Mouse (Mus musculus): ENCODE measurements around the gene Ift22. TPM values are rescaled to one million over a fixed set of nuclear protein-coding genes. Genes with fewer than 3 reads are reported as not detected.
"Not testable (repeated sequence)": the region's sequence is repeated elsewhere in the genome, so short reads cannot be mapped to it uniquely, and the experiment has no call there.

The Ift22 gene
- polyA plus RNA-seq, 1 experiment = 13.4 TPM

GRCm38 (mm10) chr5:136929073-136929472 lies 21.1 kb downstream of the Ift22 start:
- WGBS = 18% methylated on average over 4 of the region's 4 CpGs

GRCm38 (mm10) chr5:136931896-136932295 lies 23.9 kb downstream of the Ift22 start:
- DNase-seq = no peak
- TF ChIP-seq POLR2A (IDR thresholded peaks at IDR 0.05; ENCODE audit: borderline replicate concordance, extremely low read depth, low read depth, low read length) = no peak
- no peak for TF ChIP-seq CTCF (IDR thresholded peaks at IDR 0.05; ENCODE audit: insufficient read depth, low read length)
- WGBS = 84% methylated on average over 14 of the region's 14 CpGs
- Histone ChIP-seq H3K4me1 (ENCODE audit: control insufficient read depth, insufficient read depth, low read length) (no peaks in the 10 kb centered on the region), H3K4me3 (replicated peaks; ENCODE audit: extremely low read depth, low read depth, low read length) (no peak overlapping the region)

More at GRCm38 (mm10) chr5:136929073-136929472, 21.1 kb downstream of the Ift22 start:
- H3K4me3 ChIP-seq (replicated peaks; ENCODE audit: extremely low read depth, low read depth, low read length) = no peak overlapping the region
- TF ChIP-seq CTCF (IDR thresholded peaks at IDR 0.05; ENCODE audit: insufficient read depth, low read length) = peak; percentile 62
- TF ChIP-seq POLR2A (IDR thresholded peaks at IDR 0.05; ENCODE audit: borderline replicate concordance, extremely low read depth, low read depth, low read length) = no peak
- H3K4me1 ChIP-seq (ENCODE audit: control insufficient read depth, insufficient read depth, low read length) = no peaks in the 10 kb centered on the region
- peak; percentile 81 for DNase-seq

GRCm38 (mm10) chr5:136932956-136933355 lies 25.0 kb downstream of the Ift22 start:
- TF ChIP-seq CTCF (IDR thresholded peaks at IDR 0.05; ENCODE audit: insufficient read depth, low read length) (no peak), POLR2A (IDR thresholded peaks at IDR 0.05; ENCODE audit: borderline replicate concordance, extremely low read depth, low read depth, low read length) (no peak)
- WGBS = 80% methylated on average over 5 of the region's 5 CpGs
- H3K4me1 ChIP-seq (ENCODE audit: control insufficient read depth, insufficient read depth, low read length) = no peaks in the 10 kb centered on the region
- DNase-seq = no peak
- no peak overlapping the region for H3K4me3 ChIP-seq (replicated peaks; ENCODE audit: extremely low read depth, low read depth, low read length)

GRCm38 (mm10) chr5:136933930-136934329 lies 26.0 kb downstream of the Ift22 start:
- DNase-seq = no peak
- Histone ChIP-seq H3K4me3 (replicated peaks; ENCODE audit: extremely low read depth, low read depth, low read length) (no peak overlapping the region), H3K4me1 (ENCODE audit: control insufficient read depth, insufficient read depth, low read length) (no peaks in the 10 kb centered on the region)
- TF ChIP-seq CTCF (IDR thresholded peaks at IDR 0.05; ENCODE audit: insufficient read depth, low read length) (no peak), POLR2A (IDR thresholded peaks at IDR 0.05; ENCODE audit: borderline replicate concordance, extremely low read depth, low read depth, low read length) (no peak)
- WGBS = 84% methylated on average over 6 of the region's 6 CpGs

- H3K4me3 ChIP-seq (replicated peaks; ENCODE audit: extremely low read depth, low read depth, low read length) = no peak overlapping the region
- no peaks in the 10 kb centered on the region for H3K4me1 ChIP-seq (ENCODE audit: control insufficient read depth, insufficient read depth, low read length)
- WGBS = 63% methylated on average over 7 of the region's 7 CpGs
- TF ChIP-seq POLR2A (IDR thresholded peaks at IDR 0.05; ENCODE audit: borderline replicate concordance, extremely low read depth, low read depth, low read length) (no peak), CTCF (IDR thresholded peaks at IDR 0.05; ENCODE audit: insufficient read depth, low read length) (0 out of 2 replicates have a peak, but pooled peaks have one; percentile 35)
- DNase-seq = no peak
Measured at GRCm38 (mm10) chr5:136935905-136936695, 28.1 kb downstream of the Ift22 start.

GRCm38 (mm10) chr5:136936750-136937149 lies 28.8 kb downstream of the Ift22 start:
- 81% methylated on average over 6 of the region's 6 CpGs for WGBS
- Histone ChIP-seq H3K4me1 (ENCODE audit: control insufficient read depth, insufficient read depth, low read length) (no peaks in the 10 kb centered on the region), H3K4me3 (replicated peaks; ENCODE audit: extremely low read depth, low read depth, low read length) (no peak overlapping the region)
- DNase-seq = no peak
- TF ChIP-seq POLR2A (IDR thresholded peaks at IDR 0.05; ENCODE audit: borderline replicate concordance, extremely low read depth, low read depth, low read length) = no peak

GRCm38 (mm10) chr5:136937621-136938020 lies 29.7 kb downstream of the Ift22 start:
- WGBS = 73% methylated on average over 5 of the region's 5 CpGs
- no peak for DNase-seq
- TF ChIP-seq CTCF (IDR thresholded peaks at IDR 0.05; ENCODE audit: insufficient read depth, low read length) (no peak), POLR2A (IDR thresholded peaks at IDR 0.05; ENCODE audit: borderline replicate concordance, extremely low read depth, low read depth, low read length) (no peak)
- no peak overlapping the region for H3K4me3 ChIP-seq (replicated peaks; ENCODE audit: extremely low read depth, low read depth, low read length)
- no peaks in the 10 kb centered on the region for H3K4me1 ChIP-seq (ENCODE audit: control insufficient read depth, insufficient read depth, low read length)

GRCm38 (mm10) chr5:136939284-136939683 lies 31.3 kb downstream of the Ift22 start:
- no peak for TF ChIP-seq POLR2A (IDR thresholded peaks at IDR 0.05; ENCODE audit: borderline replicate concordance, extremely low read depth, low read depth, low read length)
- peak; percentile 50 for TF ChIP-seq CTCF (IDR thresholded peaks at IDR 0.05; ENCODE audit: insufficient read depth, low read length)
- no peaks in the 10 kb centered on the region for H3K4me1 ChIP-seq (ENCODE audit: control insufficient read depth, insufficient read depth, low read length)
- 68% methylated on average over 7 of the region's 7 CpGs for WGBS
- H3K4me3 ChIP-seq (replicated peaks; ENCODE audit: extremely low read depth, low read depth, low read length) = no peak overlapping the region
- no peak for DNase-seq

GRCm38 (mm10) chr5:136940029-136940428 lies 32.1 kb downstream of the Ift22 start:
- WGBS = 70% methylated on average over 6 of the region's 6 CpGs
- not testable (repeated sequence) for H3K4me3 ChIP-seq (replicated peaks; ENCODE audit: extremely low read depth, low read depth, low read length); H3K4me1 ChIP-seq (ENCODE audit: control insufficient read depth, insufficient read depth, low read length); DNase-seq

GRCm38 (mm10) chr5:136940845-136941560 lies 33.1 kb downstream of the Ift22 start:
- no peaks in the 10 kb centered on the region for H3K4me1 ChIP-seq (ENCODE audit: control insufficient read depth, insufficient read depth, low read length)
- TF ChIP-seq CTCF (IDR thresholded peaks at IDR 0.05; ENCODE audit: insufficient read depth, low read length) (no peak), POLR2A (IDR thresholded peaks at IDR 0.05; ENCODE audit: borderline replicate concordance, extremely low read depth, low read depth, low read length) (no peak)
- no peak for DNase-seq
- H3K4me3 ChIP-seq (replicated peaks; ENCODE audit: extremely low read depth, low read depth, low read length) = no peak overlapping the region
- 89% methylated on average over 12 of the region's 12 CpGs for WGBS
